In the genomic region with DNA sequence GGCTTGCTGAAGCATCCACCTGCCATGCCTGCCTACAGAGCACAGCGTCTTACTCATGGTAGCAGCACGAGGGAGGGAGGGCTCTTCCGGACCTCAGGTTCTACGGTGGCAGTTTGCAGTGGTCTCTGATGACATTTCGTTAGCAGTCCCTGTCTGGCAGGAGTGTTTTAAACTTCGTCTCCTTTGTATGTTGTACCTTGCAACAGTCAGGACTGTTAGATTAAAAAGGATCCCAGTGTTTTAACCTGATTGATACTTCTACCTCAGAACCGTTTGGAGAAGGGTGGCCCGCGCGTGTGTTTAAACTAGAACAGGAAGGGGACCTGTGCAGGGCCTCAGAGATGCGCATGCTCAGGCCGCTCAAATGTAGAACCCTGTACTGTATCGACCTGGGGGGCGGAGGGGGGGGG, we compare ENCODE assay signal across 9 mouse cellular contexts. TPM values are rescaled to one million over a fixed set of nuclear protein-coding genes. Genes with fewer than 3 reads are reported as not detected.
A peak's percentile ranks its signal among the peaks of the same experiment; 100 is the strongest.
DNase-seq lines count a peak whose midpoint lies in the region; ATAC-seq and TF ChIP-seq lines count a peak whose summit lies in the region.
"Had no signal": no experiment of that assay in that cellular context is flagged by ENCODE, and none has a peak within 500 bp of the region (broad histone marks: within the 10 kb centered on the region; RNA-seq: fewer than 3 reads in every experiment).

No protein-coding gene starts in this region.

- H3K4me1 ChIP-seq in CH12.LX (ENCODE audit: control insufficient read depth in 1 of 2, insufficient read depth in 2 of 2) = peaks cover 7 to 41% of the 10 kb centered on the region in 2 experiments; a peak in 3 of 4 replicates
- peaks cover 44% of the 10 kb centered on the region for H3K4me1 ChIP-seq in bone marrow macrophage, adult 2 months (ENCODE audit: control insufficient read depth, insufficient read depth, low read length)
- H3K4me1 ChIP-seq in liver, embryonic 16.5 days (ENCODE audit: control insufficient read depth, low read depth, low read length) = peaks cover 36% of the 10 kb centered on the region

- peak overlapping the region; percentile 53 for H3K4me2 ChIP-seq in CH12.LX (ENCODE audit: insufficient read depth, low read depth, poor library complexity, severe bottlenecking)
- H3K4me2 ChIP-seq in liver, embryonic 16.5 days (ENCODE audit: low read depth, low read length) = peak overlapping the region; percentile 94

- peak overlapping the region; percentile 100 for H3K27ac ChIP-seq in CH12.LX (ENCODE audit: insufficient read depth, low read depth)
- peak overlapping the region; percentile 100 for H3K27ac ChIP-seq in bone marrow macrophage, adult 2 months (ENCODE audit: insufficient read depth, low read depth, low read length)
- peak overlapping the region; percentile 93 for H3K27ac ChIP-seq in liver, embryonic 16.5 days (ENCODE audit: low read length)

- H3K79me2 ChIP-seq in CH12.LX (replicated peaks; ENCODE audit: control insufficient read depth, extremely low read depth, insufficient read depth, poor library complexity, severe bottlenecking) = peaks cover 41% of the 10 kb centered on the region

- TF ChIP-seq EP300 in CH12.LX (IDR thresholded peaks at IDR 0.05; ENCODE audit: low read length) = no peak

- H3K4me3 ChIP-seq in CH12.LX (replicated peaks in 1 of 3; ENCODE audit: low read depth in 2 of 3, low read length in 2 of 3, poor library complexity in 1 of 3) = peak overlapping the region; percentile 72 to 79 (median 76)
- H3K4me3 ChIP-seq in bone marrow macrophage, adult 2 months (ENCODE audit: insufficient read depth, low read length) = peak overlapping the region; percentile 93
- H3K4me3 ChIP-seq in liver, embryonic 16.5 days (ENCODE audit: low read depth, low read length) = peak overlapping the region; percentile 66

- ATAC-seq in liver, embryonic 16.5 days (ENCODE audit: low read depth) = peak; percentile 80
- ATAC-seq: forebrain, postnatal 0 days had no signal

- no peaks in the 10 kb centered on the region for H3K27me3 ChIP-seq in CH12.LX (replicated peaks)
- H3K27me3 ChIP-seq in liver, embryonic 16.5 days (ENCODE audit: control insufficient read depth, insufficient read depth, low read depth, low read length) = no peaks in the 10 kb centered on the region

- TF ChIP-seq CTCF in CH12.LX (conservative IDR thresholded peaks at IDR 0.05 in 1 of 2, IDR thresholded peaks at IDR 0.05 in 1 of 2; ENCODE audit: low read depth in 2 of 2, low read length in 2 of 2) = no peak
- no peak for TF ChIP-seq CTCF in bone marrow macrophage, adult 2 months (IDR thresholded peaks at IDR 0.05; ENCODE audit: low read depth, low read length)

- TF ChIP-seq RAD21 in CH12.LX (IDR thresholded peaks at IDR 0.05; ENCODE audit: low read depth, low read length) = no peak

- dilution Hi-C loops in CH12.LX (cut with MboI; ENCODE audit: extremely low pct_ligation_motif_present, extremely low pct_unique_long_range_greater_than_20kb, low sequenced_read_pairs) = no loop called here

- 11% methylated on average over 14 of the region's 14 CpGs for WGBS in liver, embryonic 16.5 days (ENCODE audit: insufficient replicate concordance)

- in situ Hi-C loops in CH12.LX (cut with MboI; ENCODE audit: low pct_ligation_motif_present, low pct_unique_long_range_greater_than_20kb, low sequenced_read_pairs) = loop anchor here (5.0 kb wide), 1 partner anchor 106 kb away; no protein-coding TSS in a partner anchor

- peak overlapping the region; percentile 96 for H3K9ac ChIP-seq in CH12.LX (ENCODE audit: insufficient read depth, low read depth)
- peak overlapping the region; percentile 70 for H3K9ac ChIP-seq in liver, embryonic 16.5 days (ENCODE audit: low read depth, low read length)
- H3K9ac ChIP-seq: forebrain, postnatal 0 days had no signal

- no peaks in the 10 kb centered on the region for H3K9me3 ChIP-seq in CH12.LX (replicated peaks; ENCODE audit: low read length)
- no peaks in the 10 kb centered on the region for H3K9me3 ChIP-seq in liver, embryonic 16.5 days (replicated peaks; ENCODE audit: control insufficient read depth, low read length)

- TF ChIP-seq POLR2A in CH12.LX (IDR thresholded peaks at IDR 0.05; ENCODE audit: low read depth, low read length) = peak; percentile 78
- TF ChIP-seq POLR2A in bone marrow macrophage, adult 2 months (IDR thresholded peaks at IDR 0.05; ENCODE audit: borderline replicate concordance, low read depth, low read length) = no peak

- DNase-seq in CH12.LX (ENCODE audit: extremely low read depth) = peak; percentile 89
- DNase-seq in spleen, postnatal 4 days (ENCODE audit: low spot score in 2 of 2) = peak; percentile 69 to 82
- no peak for DNase-seq in urinary bladder, postnatal 10 days (ENCODE audit: low spot score)
- DNase-seq in layer of hippocampus, postnatal 14 days (ENCODE audit: low spot score in 2 of 2) = no peak
- no peak for DNase-seq in layer of hippocampus, adult 9-10 months (ENCODE audit: low spot score)
- DNase-seq: forebrain, postnatal 0 days had no signal

- peaks cover 0 to 6% of the 10 kb centered on the region in 2 experiments for H3K36me3 ChIP-seq in CH12.LX (replicated peaks in 1 of 2; ENCODE audit: control insufficient read depth in 1 of 2, insufficient read depth in 1 of 2, low read length in 1 of 2)
- no peaks in the 10 kb centered on the region for H3K36me3 ChIP-seq in liver, embryonic 16.5 days (ENCODE audit: control insufficient read depth, insufficient read depth)

TF ChIP-seq in CH12.LX, 34 proteins besides CTCF, POLR2A, EP300 and RAD21 (continues in another document):
- TF ChIP-seq MEF2A (IDR thresholded peaks at IDR 0.05; ENCODE audit: borderline replicate concordance, low read depth, low read length) (no peak), RCOR1 (conservative IDR thresholded peaks at IDR 0.05; ENCODE audit: low read depth, low read length) (no peak), PAX5 (IDR thresholded peaks at IDR 0.05; ENCODE audit: low read length) (no peak), IRF4 (IDR thresholded peaks at IDR 0.05; ENCODE audit: low read depth, low read length) (peak; percentile 23; the same call in 1 of the 2 replicates), SMC3 (IDR thresholded peaks at IDR 0.05; ENCODE audit: low read depth, low read length) (no peak), USF2 (conservative IDR thresholded peaks at IDR 0.05; ENCODE audit: low read depth, low read length) (no peak), TBP (conservative IDR thresholded peaks at IDR 0.05; ENCODE audit: low read depth, low read length) (no peak), JUN (IDR thresholded peaks at IDR 0.05; ENCODE audit: insufficient read depth, low read depth, low read length) (no peak), ELF1 (IDR thresholded peaks at IDR 0.05; ENCODE audit: low read depth, low read length) (peak; percentile 70; the same call in 1 of the 2 replicates), E2F4 (IDR thresholded peaks at IDR 0.05; ENCODE audit: insufficient replicate concordance, low read depth, low read length) (no peak), NRF1 (IDR thresholded peaks at IDR 0.05; ENCODE audit: low read depth, low read length) (peak; percentile 90), MXI1 (IDR thresholded peaks at IDR 0.05; ENCODE audit: low read depth, low read length) (peak; percentile 94), SIN3A (IDR thresholded peaks at IDR 0.05; ENCODE audit: low read length) (peak; percentile 66; the same call in 1 of the 2 replicates), USF1 (IDR thresholded peaks at IDR 0.05; ENCODE audit: low read depth, low read length) (no peak), CHD1 (IDR thresholded peaks at IDR 0.05; ENCODE audit: low read depth, low read length) (no peak), MYC (IDR thresholded peaks at IDR 0.05; ENCODE audit: low read depth, low read length) (peak; percentile 98), ZMIZ1 (IDR thresholded peaks at IDR 0.05; ENCODE audit: low read depth, low read length) (peak; percentile 69; the same call in 1 of the 2 replicates), ZNF384 (IDR thresholded peaks at IDR 0.05; ENCODE audit: low read depth, low read length) (no peak), NELFE (IDR thresholded peaks at IDR 0.05; ENCODE audit: low read depth, low read length) (peak; percentile 74), ETS1 (conservative IDR thresholded peaks at IDR 0.05; ENCODE audit: low read depth, low read length) (no peak), TCF12 (IDR thresholded peaks at IDR 0.05; ENCODE audit: low read depth, low read length) (peak; percentile 51; the same call in 1 of the 2 replicates), BHLHE40 (IDR thresholded peaks at IDR 0.05; ENCODE audit: low read depth, low read length) (peak; percentile 78), ZKSCAN1 (IDR thresholded peaks at IDR 0.05; ENCODE audit: borderline replicate concordance, low read depth, low read length) (no peak), CHD2 (IDR thresholded peaks at IDR 0.05; ENCODE audit: low read length) (no peak), MAX (IDR thresholded peaks at IDR 0.05; ENCODE audit: low read length) (peak; percentile 94), GABPA (IDR thresholded peaks at IDR 0.05; ENCODE audit: insufficient replicate concordance, low read depth, low read length) (no peak), ZC3H11A (IDR thresholded peaks at IDR 0.05; ENCODE audit: low read depth, low read length) (no peak), HCFC1 (IDR thresholded peaks at IDR 0.05; ENCODE audit: low read depth, low read length) (peak; percentile 45), MAZ (IDR thresholded peaks at IDR 0.05; ENCODE audit: low read depth, low read length) (0 out of 2 replicates have a peak, but pooled peaks have one; percentile 51), MAFK (IDR thresholded peaks at IDR 0.05; ENCODE audit: insufficient replicate concordance, low read length) (peak; percentile 8; the same call in 1 of the 2 replicates), UBTF (IDR thresholded peaks at IDR 0.05; ENCODE audit: low read depth, low read length) (no peak)

RNA-seq across cellular contexts. Expression of a gene that starts 47.5 kb away (rescaled TPM):
- total RNA-seq in CH12.LX (2012; rRNA removed) (258 and 289 TPM in 2 replicates), CH12.LX (2014; rRNA removed) (373 and 384 TPM in 2 replicates)
- 777 and 805 TPM in 2 replicates for polyA plus RNA-seq in CH12.LX (2012; ENCODE audit: insufficient read length, low read depth)
- polyA plus RNA-seq in bone marrow macrophage, adult 2 months (2012; ENCODE audit: insufficient read depth, insufficient read length, missing spikeins) = 932 and 1,066 TPM in 2 replicates
- polyA plus RNA-seq in liver, embryonic 16.5 days (2015; fragmentation: Nextera tagmentation; extraction: Ambion mirVana) = 43.0 and 43.1 TPM in 2 replicates
- 1 to 10 TPM; 6.9 to 7.5 TPM for total RNA-seq in layer of hippocampus, postnatal 14 days (2021)

RNA-seq across cellular contexts. Expression of a gene that starts 47.7 kb away (rescaled TPM):
- total RNA-seq in CH12.LX (2012; rRNA removed) = not detected in 2 replicates
- 0.15 TPM in 1 of 2 replicates, not detected in the other for total RNA-seq in CH12.LX (2014; rRNA removed)
- polyA plus RNA-seq in CH12.LX (2012; ENCODE audit: insufficient read length, low read depth) = not detected in 2 replicates
- polyA plus RNA-seq in bone marrow macrophage, adult 2 months (2012; ENCODE audit: insufficient read depth, insufficient read length, missing spikeins) = 0.36 and 0.43 TPM in 2 replicates
- polyA plus RNA-seq in liver, embryonic 16.5 days (2015; fragmentation: Nextera tagmentation; extraction: Ambion mirVana) = 0.05 TPM in 1 of 2 replicates, not detected in the other
- total RNA-seq in layer of hippocampus, postnatal 14 days (2021) = not detected
- total RNA-seq: forebrain, postnatal 0 days had no signal
- polyA plus RNA-seq: forebrain, postnatal 0 days; large intestine, adult 2 months had no signal

Comparison
In these comparisons a context has a peak if more than half of its experiments do, and no peak if none do; other contexts are left out.
1. DNase-seq: peak in CH12.LX (single experiment) and spleen, postnatal 4 days (2 of 2); none in urinary bladder, postnatal 10 days (single experiment), layer of hippocampus, postnatal 14 days (0 of 2) and layer of hippocampus, adult 9-10 months (single experiment).
2. RNA of a gene that starts 47.5 kb away (polyA plus RNA-seq): 932 to 1,066 TPM in bone marrow macrophage, adult 2 months and 777 to 805 TPM in CH12.LX; 43.0 to 43.1 TPM in liver, embryonic 16.5 days; every median in the first group is over 10 times any median in the second.
3. Peak in every context shown above with its lines, with median percentiles within 50 percentile points of each other: H3K27ac ChIP-seq and H3K4me3 ChIP-seq.